Mouse (Mus musculus) kidney, adult 2 months (tissue): ENCODE data around the gene Chpf2. TPM values are rescaled to one million over a fixed set of nuclear protein-coding genes. Genes with fewer than 3 reads are reported as not detected.

Experiments used
- DNase-seq: peaks from one replicate; pipeline ENCODE4 v3.0.0; 2021
- H3K27ac ChIP-seq: fragments of 200-500 bp; 2 replicates; pipeline ENCODE4 v1.5.1; 2012; ENCODE audit warnings: low read depth, low read length, control low read depth, inconsistent platforms; ENCODE audit not compliant: insufficient read depth
- H3K27me3 ChIP-seq: fragments of 200-500 bp; replicated peaks from 2 replicates; pipeline ENCODE4 v1.6.1; 2012; ENCODE audit warnings: mild to moderate bottlenecking, moderate library complexity, low read length, inconsistent platforms; ENCODE audit not compliant: control insufficient read depth, insufficient read depth
- H3K36me3 ChIP-seq: fragments of 200-500 bp; 2 replicates; pipeline ENCODE4 v1.6.1; 2012; ENCODE audit warnings: mild to moderate bottlenecking, moderate library complexity, low read length, inconsistent platforms; ENCODE audit not compliant: control insufficient read depth, insufficient read depth
- H3K4me1 ChIP-seq: fragments of 200-500 bp; 2 replicates; pipeline ENCODE4 v1.6.1; 2011; ENCODE audit warnings: low read length; ENCODE audit not compliant: control insufficient read depth, insufficient read depth
- H3K4me3 ChIP-seq: fragments of 200-500 bp; 2 replicates; pipeline ENCODE4 v1.5.1; 2011; ENCODE audit warnings: mild to moderate bottlenecking, low read depth, low read length, control low read depth; ENCODE audit not compliant: insufficient read depth
- CTCF ChIP-seq: fragments of 200-500 bp; conservative IDR thresholded peaks from 2 replicates; pipeline ENCODE4 v1.5.1; 2011; ENCODE audit warnings: low read depth, mild to moderate bottlenecking, control low read depth, low read length, moderate library complexity, mixed read lengths; ENCODE audit not compliant: insufficient read depth, insufficient read length
- POLR2A ChIP-seq: fragments of 200-500 bp; IDR thresholded peaks from one replicate; pipeline ENCODE4 v1.6.1; 2011; ENCODE audit warnings: low read depth, low read length, control low read depth
- WGBS: fragments of 180-500 bp; shearing (Covaris S2); methylation state at CpG from one replicate; pipeline ENCODE4 v1.1.7; 2018; 5-methylcytosine and 5-hydroxymethylcytosine counted together
- polyA plus RNA-seq: library from polyadenylated mRNA; depleted of rRNA; stranded (reverse); fragments of >200 nt; gene quantifications from 2 replicates; pipeline ENCODE4 v1.2.3, GENCODE M21; 2012; rRNA removed

Gene Chpf2
- polyA plus RNA-seq: 20.2 and 27.5 TPM in 2 replicates

DNA sequence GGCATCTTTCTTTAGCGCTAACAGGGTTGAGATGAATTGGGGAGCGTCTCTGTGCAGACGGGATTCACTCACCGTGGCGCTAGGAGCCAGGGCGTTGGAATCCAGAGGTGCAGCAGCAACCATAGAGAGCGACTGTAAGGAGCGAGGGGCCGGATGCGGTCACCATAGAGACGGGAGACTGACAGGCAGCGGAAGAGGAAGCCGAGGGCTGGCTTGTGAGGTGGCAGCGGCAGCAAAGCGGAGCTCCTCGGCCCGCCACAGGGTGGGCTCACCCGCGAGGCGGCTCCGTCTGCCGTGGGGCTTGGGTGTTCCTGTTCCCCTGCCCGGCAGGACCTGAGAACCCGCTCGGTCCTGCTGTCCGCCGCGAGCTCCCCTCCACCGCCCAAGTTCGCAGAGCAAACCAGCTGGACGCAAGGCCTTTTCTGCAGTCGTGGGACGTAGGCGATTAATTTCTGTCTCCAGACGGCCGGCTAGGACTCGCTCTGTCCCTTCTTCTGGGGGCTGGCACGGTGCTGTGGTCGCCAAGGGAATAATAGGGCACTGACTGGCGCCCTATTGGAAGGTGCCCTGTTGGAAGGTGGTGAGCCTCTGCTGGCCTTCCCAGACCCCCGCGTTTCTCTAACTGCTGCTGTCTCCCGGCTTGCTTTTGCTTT, at the start of gene Chpf2:
Gene Chpf2, plus strand, starts transcription at position 195 of the 653 bp plus-strand sequence.
- under 1% methylated on average over 42 of the region's 43 CpGs for WGBS
- Histone ChIP-seq H3K4me1 (peaks cover 9% of the 10 kb centered on the region; the same call in 1 of the 2 replicates), H3K27ac (peak within 1 kb of the TSS; percentile 44), H3K36me3 (no peaks in the 10 kb centered on the region), H3K27me3 (no peaks in the 10 kb centered on the region), H3K4me3 (peak within 1 kb of the TSS; percentile 80)
- TF ChIP-seq POLR2A: no peak
- no peak for TF ChIP-seq CTCF
- DNase-seq: peak; percentile 90

- WGBS: 57% methylated on average over 16 of the region's 16 CpGs
- no peak for TF ChIP-seq POLR2A
- TF ChIP-seq CTCF: no peak
- Histone ChIP-seq H3K27ac (no peak overlapping the region), H3K27me3 (no peaks in the 10 kb centered on the region), H3K36me3 (no peaks in the 10 kb centered on the region), H3K4me1 (no peaks in the 10 kb centered on the region), H3K4me3 (no peak overlapping the region)
- no peak for DNase-seq
These were observed 48.9 kb upstream of the Chpf2 start for GRCm38 (mm10) chr5:24537618-24538017.

GRCm38 (mm10) chr5:24539571-24540296, 46.8 kb upstream of the Chpf2 start:
- TF ChIP-seq CTCF (no peak), POLR2A (no peak)
- H3K36me3 ChIP-seq: no peaks in the 10 kb centered on the region
- H3K4me3 ChIP-seq: no peak overlapping the region
- 81% methylated on average over 22 of the region's 22 CpGs for WGBS
- H3K27me3 ChIP-seq: no peaks in the 10 kb centered on the region
- no peak for DNase-seq
- H3K27ac ChIP-seq: no peak overlapping the region
- H3K4me1 ChIP-seq: no peaks in the 10 kb centered on the region

DNA sequence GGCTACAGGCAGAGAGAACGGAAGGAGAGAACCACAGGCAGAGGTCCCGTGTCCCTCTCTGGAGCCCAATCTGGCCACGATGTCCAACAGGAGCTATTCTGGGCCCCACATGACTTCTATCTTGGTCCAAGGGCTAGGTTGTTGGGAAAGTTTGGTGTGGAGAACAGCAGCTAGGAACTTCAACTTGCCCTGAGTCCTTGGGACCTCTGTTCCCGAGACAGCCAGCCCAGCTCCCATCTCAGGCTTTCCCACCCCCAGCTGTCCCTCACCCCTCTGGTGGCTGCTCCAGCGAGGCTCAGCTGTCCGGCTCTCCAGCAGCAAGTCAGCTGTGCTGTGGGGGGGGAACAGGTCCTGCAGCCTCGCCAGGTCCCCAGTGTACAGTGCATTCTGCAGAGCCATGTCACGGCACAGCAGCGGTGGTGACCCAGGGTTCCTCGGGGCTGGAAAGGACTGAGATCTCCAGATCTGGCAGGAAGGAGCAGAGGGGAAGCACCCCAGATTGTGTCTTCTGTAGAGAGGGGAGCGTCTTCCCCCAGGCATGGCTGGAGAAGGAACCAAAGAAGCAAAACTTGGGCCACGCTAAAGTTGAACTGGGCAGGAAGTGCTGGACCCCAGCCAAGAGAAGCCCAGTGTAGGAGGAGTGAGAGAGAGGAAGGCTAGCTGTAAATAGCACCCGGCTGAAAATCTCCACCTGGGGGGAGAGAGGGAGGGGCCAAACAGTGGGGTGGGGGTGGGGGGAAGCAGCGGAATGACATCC, 46.0 kb upstream of the Chpf2 start, which contains the start of gene Asb10:
Gene Asb10, minus strand, starts transcription at position 592 of the 757 bp plus-strand sequence.
- no peak within 1 kb of the TSS for H3K27ac ChIP-seq
- no peak for TF ChIP-seq CTCF
- TF ChIP-seq POLR2A: no peak
- H3K27me3 ChIP-seq: no peaks in the 10 kb centered on the region
- 15% methylated on average over 14 of the region's 14 CpGs for WGBS
- no peak within 1 kb of the TSS for H3K4me3 ChIP-seq
- H3K4me1 ChIP-seq: no peaks in the 10 kb centered on the region
- DNase-seq: peak; percentile 62
- H3K36me3 ChIP-seq: no peaks in the 10 kb centered on the region

- Histone ChIP-seq H3K4me1 (no peaks in the 10 kb centered on the region), H3K27me3 (no peaks in the 10 kb centered on the region), H3K4me3 (no peak overlapping the region), H3K36me3 (no peaks in the 10 kb centered on the region), H3K27ac (no peak overlapping the region)
- WGBS: 19% methylated on average over 6 of the region's 6 CpGs
- DNase-seq: no peak
- TF ChIP-seq POLR2A (no peak), CTCF (no peak)
These were observed 45.4 kb upstream of the Chpf2 start for GRCm38 (mm10) chr5:24541144-24541569.

- Histone ChIP-seq H3K4me1 (no peaks in the 10 kb centered on the region), H3K4me3 (no peak overlapping the region), H3K36me3 (no peaks in the 10 kb centered on the region), H3K27ac (no peak overlapping the region), H3K27me3 (no peaks in the 10 kb centered on the region)
- TF ChIP-seq CTCF (no peak), POLR2A (no peak)
- WGBS: 86% methylated on average over 7 of the region's 7 CpGs
- DNase-seq: no peak
These were observed 43.9 kb upstream of the Chpf2 start for GRCm38 (mm10) chr5:24542643-24543042.
